Mouse (Mus musculus) thymus, adult 2 months (tissue): ENCODE data around the gene Nup107.

Experiments
- CTCF ChIP-seq: fragments of 200-500 bp; IDR thresholded peaks from 2 replicates; pipeline ENCODE4 v1.5.1; 2012; ENCODE audit warnings: mild to moderate bottlenecking, control low read depth, low read length, moderate library complexity, borderline replicate concordance; ENCODE audit not compliant: control insufficient read depth, poor library complexity, insufficient read depth; ENCODE audit errors: extremely low read depth
- POLR2A ChIP-seq: fragments of 200-500 bp; IDR thresholded peaks from 2 replicates; pipeline ENCODE4 v1.6.1; 2012; ENCODE audit warnings: mild to moderate bottlenecking, low read length, control low read depth, moderate library complexity; ENCODE audit not compliant: control insufficient read depth, poor library complexity, insufficient read depth; ENCODE audit errors: extremely low read depth

GRCm38 (mm10) chr10:117711408-117711807, 81.1 kb downstream of the Nup107 start:
- no peak for TF ChIP-seq CTCF
- TF ChIP-seq POLR2A: no peak
